Mouse (Mus musculus): ENCODE measurements around the gene Dnajc16. TPM values are rescaled to one million over a fixed set of nuclear protein-coding genes. Genes with fewer than 3 reads are reported as not detected.

The Dnajc16 gene
- total and polyA plus RNA-seq, 3 experiments: 3.2 to 6.8 TPM; not detected in 1

- no peak overlapping the region for H3K4me3 ChIP-seq (ENCODE audit: control insufficient read depth in 1 of 2, insufficient read depth in 1 of 2, low read depth in 2 of 2, low read length in 2 of 2)
- TF ChIP-seq POLR2A (IDR thresholded peaks at IDR 0.05; ENCODE audit: control insufficient read depth in 1 of 2, insufficient read depth in 1 of 2, low read depth in 1 of 2, low read length in 2 of 2, poor library complexity in 1 of 2): no peak
- no peak for TF ChIP-seq E2F4 (IDR thresholded peaks at IDR 0.05; ENCODE audit: borderline replicate concordance, low read depth, low read length)
- no peak for TF ChIP-seq TBP (IDR thresholded peaks at IDR 0.05; ENCODE audit: low read depth, low read length)
- 0 out of 2 replicates have a peak, but pooled peaks have one; percentile 34 for TF ChIP-seq SIN3A (IDR thresholded peaks at IDR 0.05; ENCODE audit: low read length)
- TF ChIP-seq MXI1 (IDR thresholded peaks at IDR 0.05; ENCODE audit: low read depth, low read length): no peak
- peaks cover 18 to 39% of the 10 kb centered on the region in 2 experiments for H3K36me3 ChIP-seq (ENCODE audit: control insufficient read depth in 1 of 2, insufficient read depth in 2 of 2, low read length in 2 of 2)
- peaks cover 10 to 31% of the 10 kb centered on the region in 2 experiments for H3K4me1 ChIP-seq (ENCODE audit: control insufficient read depth in 1 of 2, insufficient read depth in 2 of 2, low read length in 2 of 2)
- no peaks in the 10 kb centered on the region for H3K9me3 ChIP-seq (replicated peaks; ENCODE audit: insufficient read depth, low read length)
- no peak overlapping the region for H3K27ac ChIP-seq (ENCODE audit: control insufficient read depth, low read depth, low read length)
- no peak for DNase-seq (ENCODE audit: low read depth, low spot score)
- H3K27me3 ChIP-seq (ENCODE audit: control insufficient read depth in 1 of 2, insufficient read depth in 2 of 2, low read length in 2 of 2): no peaks in the 10 kb centered on the region
- no peak overlapping the region for H3K9ac ChIP-seq (ENCODE audit: control insufficient read depth, low read depth, low read length, poor library complexity, severe bottlenecking)
- H3K79me2 ChIP-seq (ENCODE audit: control insufficient read depth, insufficient read depth, low read length, poor library complexity): peaks cover 66% of the 10 kb centered on the region
Measured at GRCm38 (mm10) chr4:141720761-141721523, 69.8 kb downstream of the Dnajc16 start.

DNA sequence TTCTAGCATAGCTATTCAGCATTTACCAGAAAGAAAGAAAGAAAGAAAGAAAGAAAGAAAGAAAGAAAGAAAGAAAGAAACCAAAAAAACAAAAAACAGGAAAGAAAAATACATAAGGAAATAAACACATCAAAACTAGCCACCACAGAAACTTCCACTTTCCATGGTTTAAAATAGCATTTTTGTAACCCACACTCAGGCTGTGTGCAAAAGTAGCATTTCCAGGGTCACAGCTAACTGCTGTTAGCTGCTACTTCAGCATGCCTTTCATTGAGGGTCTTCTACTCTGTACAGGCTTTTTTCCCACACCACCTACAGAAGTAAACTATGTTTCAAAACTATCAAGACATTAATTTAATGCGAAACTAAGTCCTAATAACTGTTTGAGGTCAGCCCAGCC lies 71.4 kb downstream of the Dnajc16 start:
- no peak overlapping the region for H3K27ac ChIP-seq (ENCODE audit: control insufficient read depth, low read depth, low read length)

GRCm38 (mm10) chr4:141717633-141718032 lies 73.1 kb downstream of the Dnajc16 start:
- peaks cover 76% of the 10 kb centered on the region for H3K79me2 ChIP-seq (ENCODE audit: control insufficient read depth, insufficient read depth, low read length, poor library complexity)
- H3K9ac ChIP-seq (ENCODE audit: control insufficient read depth, low read depth, low read length, poor library complexity, severe bottlenecking): no peak overlapping the region
- no peaks in the 10 kb centered on the region for H3K9me3 ChIP-seq (replicated peaks; ENCODE audit: insufficient read depth, low read length)
- peaks cover 24 to 50% of the 10 kb centered on the region in 2 experiments for H3K36me3 ChIP-seq (ENCODE audit: control insufficient read depth in 1 of 2, insufficient read depth in 2 of 2, low read length in 2 of 2)
- no peak overlapping the region for H3K27ac ChIP-seq (ENCODE audit: control insufficient read depth, low read depth, low read length)
- no peak for DNase-seq (ENCODE audit: low read depth, low spot score)
- TF ChIP-seq ZKSCAN1 (IDR thresholded peaks at IDR 0.05; ENCODE audit: low read depth, low read length) (no peak), ZC3H11A (IDR thresholded peaks at IDR 0.05; ENCODE audit: low read depth, low read length) (no peak), CTCF (IDR thresholded peaks at IDR 0.05 in 2 of 3, conservative IDR thresholded peaks at IDR 0.05 in 1 of 3; ENCODE audit: control insufficient read depth in 1 of 3, insufficient read depth in 1 of 3, low read depth in 2 of 3, low read length in 3 of 3, poor library complexity in 1 of 3, severe bottlenecking in 1 of 3) (no peak), MAFK (IDR thresholded peaks at IDR 0.05; ENCODE audit: borderline replicate concordance, low read depth, low read length) (no peak), BHLHE40 (IDR thresholded peaks at IDR 0.05; ENCODE audit: borderline replicate concordance, low read depth, low read length) (no peak)
- H3K27me3 ChIP-seq (ENCODE audit: control insufficient read depth in 1 of 2, insufficient read depth in 2 of 2, low read length in 2 of 2): no peaks in the 10 kb centered on the region
- peaks cover 24 to 34% of the 10 kb centered on the region in 2 experiments for H3K4me1 ChIP-seq (ENCODE audit: control insufficient read depth in 1 of 2, insufficient read depth in 2 of 2, low read length in 2 of 2)
- H3K4me3 ChIP-seq (ENCODE audit: control insufficient read depth in 1 of 2, insufficient read depth in 1 of 2, low read depth in 2 of 2, low read length in 2 of 2): no peak overlapping the region

More for the DNA sequence above, 71.4 kb downstream of the Dnajc16 start:
- no peak for TF ChIP-seq CHD1 (IDR thresholded peaks at IDR 0.05; ENCODE audit: low read depth, low read length)
- no peak for TF ChIP-seq ZKSCAN1 (IDR thresholded peaks at IDR 0.05; ENCODE audit: low read depth, low read length)
- TF ChIP-seq ETS1 (IDR thresholded peaks at IDR 0.05; ENCODE audit: low read depth, low read length): no peak
- no peak for TF ChIP-seq MYC (IDR thresholded peaks at IDR 0.05; ENCODE audit: low read depth, low read length)
- no peak for TF ChIP-seq EP300 (IDR thresholded peaks at IDR 0.05; ENCODE audit: low read depth in 1 of 2, low read length in 2 of 2)
- TF ChIP-seq MAX (IDR thresholded peaks at IDR 0.05; ENCODE audit: low read length): no peak
- TF ChIP-seq MAFK (IDR thresholded peaks at IDR 0.05; ENCODE audit: borderline replicate concordance, low read depth, low read length): no peak
- TF ChIP-seq KAT2A (conservative IDR thresholded peaks at IDR 0.05; ENCODE audit: low read depth, low read length): no peak
- TF ChIP-seq SIN3A (IDR thresholded peaks at IDR 0.05; ENCODE audit: low read length): no peak
- Histone ChIP-seq H3K4me3 (ENCODE audit: control insufficient read depth in 1 of 2, insufficient read depth in 1 of 2, low read depth in 2 of 2, low read length in 2 of 2) (no peak overlapping the region), H3K27me3 (ENCODE audit: control insufficient read depth in 1 of 2, insufficient read depth in 2 of 2, low read length in 2 of 2) (no peaks in the 10 kb centered on the region), H3K4me1 (ENCODE audit: control insufficient read depth in 1 of 2, insufficient read depth in 2 of 2, low read length in 2 of 2) (peaks cover 18 to 30% of the 10 kb centered on the region in 2 experiments), H3K79me2 (ENCODE audit: control insufficient read depth, insufficient read depth, low read length, poor library complexity) (peaks cover 72% of the 10 kb centered on the region), H3K36me3 (ENCODE audit: control insufficient read depth in 1 of 2, insufficient read depth in 2 of 2, low read length in 2 of 2) (peaks cover 19 to 43% of the 10 kb centered on the region in 2 experiments), H3K9ac (ENCODE audit: control insufficient read depth, low read depth, low read length, poor library complexity, severe bottlenecking) (no peak overlapping the region), H3K9me3 (replicated peaks; ENCODE audit: insufficient read depth, low read length) (no peaks in the 10 kb centered on the region)
- DNase-seq (ENCODE audit: low read depth, low spot score): no peak

All from MEL (cell line).